34 mouse cellular contexts compared by ENCODE assay signal in genomic region chr5:53983358-53983757, GRCm38 (mm10).
"Had no signal": no experiment of that assay in that cellular context is flagged by ENCODE, and none has a peak within 500 bp of the region (broad histone marks: within the 10 kb centered on the region; RNA-seq: fewer than 3 reads in every experiment).

No protein-coding gene starts in this region.

- H3K27me3 ChIP-seq: heart, embryonic 12.5 days; heart, embryonic 13.5 days; heart, embryonic 15.5 days; hindbrain, embryonic 12.5 days; hindbrain, embryonic 13.5 days; hindbrain, embryonic 15.5 days; intestine, embryonic 15.5 days; kidney, embryonic 15.5 days had no signal

- H3K36me3 ChIP-seq: heart, embryonic 10.5 days; heart, embryonic 12.5 days; heart, embryonic 13.5 days; heart, embryonic 15.5 days; hindbrain, embryonic 10.5 days; hindbrain, embryonic 12.5 days; hindbrain, embryonic 13.5 days; hindbrain, embryonic 15.5 days; intestine, embryonic 15.5 days; kidney, embryonic 15.5 days had no signal

- DNase-seq: heart, postnatal 10 days; heart, postnatal 14 days; heart, postnatal 36 days; heart, postnatal 4 days; kidney, adult 11 months; kidney, adult 18-20 months; kidney, adult 2 months; kidney, adult 8-10 months; kidney, adult 9 months; kidney, postnatal 10 days; kidney, postnatal 14 days; kidney, postnatal 25 days; kidney, postnatal 36 days; kidney, postnatal 4 days; layer of hippocampus, adult 9-11 months; layer of hippocampus, postnatal 36 days had no signal

- H3K4me3 ChIP-seq: heart, embryonic 10.5 days; heart, embryonic 12.5 days; heart, embryonic 13.5 days; heart, embryonic 15.5 days; hindbrain, embryonic 10.5 days; hindbrain, embryonic 12.5 days; hindbrain, embryonic 13.5 days; hindbrain, embryonic 15.5 days; intestine, embryonic 15.5 days; kidney, embryonic 15.5 days; layer of hippocampus, adult 2 months had no signal

- H3K27ac ChIP-seq: heart, embryonic 10.5 days; heart, embryonic 13.5 days; heart, embryonic 15.5 days; hindbrain, embryonic 10.5 days; hindbrain, embryonic 12.5 days; hindbrain, embryonic 13.5 days; hindbrain, embryonic 14.5 days; hindbrain, embryonic 15.5 days; hindbrain, postnatal 0 days; intestine, embryonic 15.5 days; kidney, embryonic 15.5 days; kidney, postnatal 0 days; layer of hippocampus, adult 2 months had no signal

- H3K9me3 ChIP-seq: heart, embryonic 10.5 days; heart, embryonic 12.5 days; heart, embryonic 13.5 days; heart, embryonic 15.5 days; hindbrain, embryonic 10.5 days; hindbrain, embryonic 12.5 days; hindbrain, embryonic 13.5 days; hindbrain, embryonic 15.5 days; intestine, embryonic 15.5 days; kidney, embryonic 15.5 days had no signal

- H3K9ac ChIP-seq: heart, embryonic 12.5 days; heart, embryonic 13.5 days; heart, embryonic 15.5 days; hindbrain, embryonic 12.5 days; hindbrain, embryonic 13.5 days; hindbrain, embryonic 14.5 days; hindbrain, embryonic 15.5 days; intestine, embryonic 15.5 days; kidney, embryonic 15.5 days had no signal

- H3K4me1 ChIP-seq: heart, embryonic 10.5 days; heart, embryonic 12.5 days; heart, embryonic 13.5 days; heart, embryonic 15.5 days; hindbrain, embryonic 10.5 days; hindbrain, embryonic 12.5 days; hindbrain, embryonic 13.5 days; hindbrain, embryonic 15.5 days; intestine, embryonic 15.5 days had no signal

- ATAC-seq: hindbrain, embryonic 16.5 days; hindbrain, postnatal 0 days; inflammation-experienced regulatory T-cells, adult 6 months; intestine, embryonic 15.5 days; intestine, embryonic 16.5 days; intestine, postnatal 0 days had no signal
